Mouse (Mus musculus) liver, embryonic 13.5 days (tissue): Measurements from ENCODE around the gene Etv5. TPM values are rescaled to one million over a fixed set of nuclear protein-coding genes. Genes with fewer than 3 reads are reported as not detected.

Experiments used
- polyA plus RNA-seq: library from polyadenylated mRNA; unstranded; fragments of >200 nt; fragmentation: Nextera tagmentation; extraction: Ambion mirVana; gene quantifications from 2 replicates; pipeline ENCODE4 v1.2.1, GENCODE M21; 2015

Gene Etv5
- polyA plus RNA-seq, 1 experiment from 2014 or later, result 3.7 TPM

Other genes starting within 250 kb of the Etv5 start
- gene Tra2b, start 173.7 kb downstream of the Etv5 start, polyA plus RNA-seq, result 200 and 238 TPM in 2 replicates
- 0.75 and 0.81 TPM in 2 replicates for gene Dgkg, start 217.5 kb upstream of the Etv5 start, polyA plus RNA-seq